Mouse (Mus musculus) lung, embryonic 14.5 days (tissue): ENCODE results near the gene Arhgap6. TPM values are rescaled to one million over a fixed set of nuclear protein-coding genes. Genes with fewer than 3 reads are reported as not detected.

Source experiments
- ATAC-seq: fragments of 200-750 bp; cut with Nextera tagmentation; 2 replicates; pipeline ENCODE4 v1.8.0; 2017; ENCODE audit warnings: mild to moderate bottlenecking, moderate TSS enrichment, moderate library complexity; ENCODE audit not compliant: insufficient read depth
- DNase-seq: peaks from one replicate; pipeline ENCODE4 v3.0.0-alpha.2; 2015
- H3K27ac ChIP-seq: fragments of 300-500 bp; sonication (generic); 2 replicates; pipeline ENCODE4 v1.5.1; 2014; ENCODE audit warnings: low read depth, mild to moderate bottlenecking, moderate library complexity
- H3K27me3 ChIP-seq: fragments of 300-500 bp; sonication (generic); 2 replicates; pipeline ENCODE4 v1.6.1; 2014; ENCODE audit warnings: low read length, control low read depth; ENCODE audit not compliant: insufficient read depth
- H3K36me3 ChIP-seq: fragments of 300-500 bp; sonication (generic); 2 replicates; pipeline ENCODE4 v1.6.1; 2014; ENCODE audit warnings: control low read depth; ENCODE audit not compliant: insufficient read depth
- H3K4me1 ChIP-seq: fragments of 300-500 bp; sonication (generic); 2 replicates; pipeline ENCODE4 v1.6.1; 2014; ENCODE audit warnings: antibody characterized with exemption, control low read depth; ENCODE audit not compliant: insufficient read depth
- H3K4me2 ChIP-seq: fragments of 300-500 bp; sonication (generic); 2 replicates; pipeline ENCODE4 v1.6.1; 2014; ENCODE audit warnings: mild to moderate bottlenecking
- H3K4me3 ChIP-seq: fragments of 300-500 bp; sonication (generic); 2 replicates; pipeline ENCODE4 v1.5.1; 2014; ENCODE audit warnings: low read depth, low read length
- H3K9ac ChIP-seq: fragments of 300-500 bp; sonication (generic); 2 replicates; pipeline ENCODE4 v1.6.1; 2014
- H3K9me3 ChIP-seq: fragments of 300-500 bp; sonication (generic); 2 replicates; pipeline ENCODE4 v1.6.1; 2016; ENCODE audit warnings: low read depth, low read length, control low read depth
- CTCF ChIP-seq: IDR thresholded peaks from 2 replicates; pipeline ENCODE4 v1.5.1; 2016; ENCODE audit warnings: antibody characterized with exemption, low read depth
- WGBS: fragments of 180-500 bp; shearing (Covaris S2); extraction: QIAGEN DNeasy Blood & Tissue Kit; methylation state at CpG from one replicate; pipeline ENCODE4 v1.1.7; 2014; 5-methylcytosine and 5-hydroxymethylcytosine counted together
- polyA plus RNA-seq: library from polyadenylated mRNA; unstranded; fragments of >200 nt; fragmentation: Nextera tagmentation; extraction: Ambion mirVana; gene quantifications from 2 replicates; pipeline ENCODE4 v1.2.1, GENCODE M21; 2014

The Arhgap6 gene
- polyA plus RNA-seq, 1 experiment from 2014 or later: 21.7 TPM

GRCm38 (mm10) chrX:168920942-168921341 is 126.0 kb downstream of the Arhgap6 start:
- no peaks in the 10 kb centered on the region for H3K27me3 ChIP-seq
- DNase-seq: no peak
- H3K4me3 ChIP-seq: no peak overlapping the region
- no peak overlapping the region for H3K27ac ChIP-seq
- H3K4me1 ChIP-seq: no peaks in the 10 kb centered on the region
- no peak overlapping the region for H3K4me2 ChIP-seq
- 67% methylated on average over 2 of the region's 2 CpGs for WGBS
- no peak for ATAC-seq
- TF ChIP-seq CTCF: no peak
- no peaks in the 10 kb centered on the region for H3K36me3 ChIP-seq
- H3K9me3 ChIP-seq: no peaks in the 10 kb centered on the region
- H3K9ac ChIP-seq: no peak overlapping the region

GRCm38 (mm10) chrX:168932420-168932819 is 137.5 kb downstream of the Arhgap6 start:
- Histone ChIP-seq H3K27me3 (no peaks in the 10 kb centered on the region), H3K36me3 (no peaks in the 10 kb centered on the region), H3K9ac (no peak overlapping the region), H3K27ac (no peak overlapping the region), H3K4me3 (no peak overlapping the region), H3K4me2 (no peak overlapping the region), H3K4me1 (no peaks in the 10 kb centered on the region), H3K9me3 (no peaks in the 10 kb centered on the region)
- no peak for ATAC-seq
- TF ChIP-seq CTCF: no peak
- no peak for DNase-seq
- 68% methylated on average over 1 of the region's 1 CpGs for WGBS

GRCm38 (mm10) chrX:168935447-168935846 is 140.5 kb downstream of the Arhgap6 start:
- Histone ChIP-seq H3K4me1 (no peaks in the 10 kb centered on the region), H3K4me3 (no peak overlapping the region), H3K9ac (no peak overlapping the region), H3K27me3 (no peaks in the 10 kb centered on the region), H3K36me3 (no peaks in the 10 kb centered on the region), H3K27ac (no peak overlapping the region), H3K4me2 (no peak overlapping the region), H3K9me3 (no peaks in the 10 kb centered on the region)
- DNase-seq (peak; percentile 83), ATAC-seq (no peak)
- peak; percentile 64 for TF ChIP-seq CTCF
- 5% methylated on average over 3 of the region's 3 CpGs for WGBS

GRCm38 (mm10) chrX:168937941-168938340 is 143.0 kb downstream of the Arhgap6 start:
- Histone ChIP-seq H3K27ac (no peak overlapping the region), H3K9ac (no peak overlapping the region), H3K36me3 (no peaks in the 10 kb centered on the region), H3K27me3 (no peaks in the 10 kb centered on the region), H3K9me3 (no peaks in the 10 kb centered on the region), H3K4me3 (no peak overlapping the region), H3K4me1 (no peaks in the 10 kb centered on the region), H3K4me2 (no peak overlapping the region)
- DNase-seq (peak; percentile 57), ATAC-seq (no peak)
- 34% methylated on average over 4 of the region's 4 CpGs for WGBS
- peak; percentile 40 for TF ChIP-seq CTCF

GRCm38 (mm10) chrX:168941684-168942083 is 146.8 kb downstream of the Arhgap6 start:
- no peak for ATAC-seq
- Histone ChIP-seq H3K36me3 (no peaks in the 10 kb centered on the region), H3K4me1 (no peaks in the 10 kb centered on the region), H3K9ac (no peak overlapping the region), H3K4me2 (no peak overlapping the region), H3K27me3 (no peaks in the 10 kb centered on the region), H3K27ac (no peak overlapping the region), H3K4me3 (no peak overlapping the region), H3K9me3 (no peaks in the 10 kb centered on the region)
- WGBS: 72% methylated on average over 5 of the region's 5 CpGs
- no peak for DNase-seq
- no peak for TF ChIP-seq CTCF

- 66% methylated on average over 4 of the region's 4 CpGs for WGBS
These were observed 148.3 kb downstream of the Arhgap6 start for GRCm38 (mm10) chrX:168943217-168943616.

GRCm38 (mm10) chrX:168975444-168975843 is 180.5 kb downstream of the Arhgap6 start:
- ATAC-seq: no peak
- DNase-seq: no peak
- no peak for TF ChIP-seq CTCF
- H3K9ac ChIP-seq: no peak overlapping the region
- H3K4me3 ChIP-seq: no peak overlapping the region
- no peaks in the 10 kb centered on the region for H3K4me1 ChIP-seq
- H3K27ac ChIP-seq: no peak overlapping the region
- WGBS: 44% methylated on average over 1 of the region's 1 CpGs
- H3K27me3 ChIP-seq: no peaks in the 10 kb centered on the region
- no peak overlapping the region for H3K4me2 ChIP-seq
- H3K36me3 ChIP-seq: no peaks in the 10 kb centered on the region
- H3K9me3 ChIP-seq: no peaks in the 10 kb centered on the region

More at GRCm38 (mm10) chrX:168943217-168943616, 148.3 kb downstream of the Arhgap6 start:
- H3K4me1 ChIP-seq: no peaks in the 10 kb centered on the region
- no peak overlapping the region for H3K4me2 ChIP-seq
- no peak overlapping the region for H3K9ac ChIP-seq
- no peaks in the 10 kb centered on the region for H3K9me3 ChIP-seq
- no peaks in the 10 kb centered on the region for H3K36me3 ChIP-seq
- TF ChIP-seq CTCF: no peak
- H3K27me3 ChIP-seq: no peaks in the 10 kb centered on the region
- H3K27ac ChIP-seq: no peak overlapping the region
- DNase-seq (no peak), ATAC-seq (no peak)
- no peak overlapping the region for H3K4me3 ChIP-seq

- Histone ChIP-seq H3K9me3 (no peaks in the 10 kb centered on the region), H3K36me3 (no peaks in the 10 kb centered on the region), H3K4me2 (no peak overlapping the region), H3K27me3 (no peaks in the 10 kb centered on the region), H3K4me3 (no peak overlapping the region), H3K4me1 (no peaks in the 10 kb centered on the region), H3K9ac (no peak overlapping the region), H3K27ac (no peak overlapping the region)
- ATAC-seq (no peak), DNase-seq (peak; percentile 44)
- WGBS: 55% methylated on average over 3 of the region's 3 CpGs
- no peak for TF ChIP-seq CTCF
These were observed 182.9 kb downstream of the Arhgap6 start for GRCm38 (mm10) chrX:168977776-168978175.
